Mouse (Mus musculus) E14TG2a.4 (cell line): ENCODE results near the gene Pop7.

Experiments used
- CTCF ChIP-seq: conservative IDR thresholded peaks from 2 replicates; pipeline ENCODE4 v1.5.1; 2014; ENCODE audit warnings: low read length
- NANOG ChIP-seq: IDR thresholded peaks from 2 replicates; pipeline ENCODE4 v1.6.1; 2014; ENCODE audit warnings: borderline replicate concordance, low read length, mixed read lengths
- POU5F1 ChIP-seq: IDR thresholded peaks from 2 replicates; pipeline ENCODE4 v1.6.1; 2014; ENCODE audit warnings: low read length, borderline replicate concordance

DNA sequence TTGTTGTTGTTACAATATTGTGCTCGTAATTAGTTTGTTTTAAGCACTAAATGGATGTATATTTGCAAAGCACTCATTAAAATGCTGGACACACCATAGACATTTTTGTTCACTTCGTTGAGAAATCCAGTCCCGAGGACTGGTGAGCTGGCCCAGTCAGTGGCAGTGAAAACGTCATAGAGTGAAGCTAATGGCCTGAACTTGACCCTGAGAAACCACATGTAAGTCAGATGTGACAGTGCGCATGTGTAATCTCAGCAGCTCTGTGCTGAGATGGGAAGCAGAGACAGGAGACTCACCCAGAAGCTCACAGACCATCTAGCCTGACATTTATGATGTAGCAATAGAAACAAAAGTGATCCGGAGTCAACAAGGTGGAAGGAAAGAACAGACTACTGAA lies 42.6 kb upstream of the Pop7 start:
- TF ChIP-seq CTCF: no peak
- TF ChIP-seq POU5F1: no peak
- TF ChIP-seq NANOG: no peak
